ENCODE assay signal across 22 mouse cellular contexts in genomic region chr15:8718496-8718895, GRCm38 (mm10).
"Had no signal": no experiment of that assay in that cellular context is flagged by ENCODE, and none has a peak within 500 bp of the region (broad histone marks: within the 10 kb centered on the region; RNA-seq: fewer than 3 reads in every experiment).

No protein-coding gene starts in this region.

- H3K27ac ChIP-seq: kidney, embryonic 15.5 days; limb, embryonic 10.5 days; limb, embryonic 13.5 days; liver, embryonic 12.5 days; liver, embryonic 15.5 days; neural tube, embryonic 12.5 days; neural tube, embryonic 15.5 days; stomach, postnatal 0 days had no signal

- DNase-seq: kidney, adult 8-10 months; kidney, postnatal 10 days; kidney, postnatal 36 days; liver; lung, embryonic 14.5 days; lung, postnatal 10 days; lung, postnatal 4 days; midbrain, embryonic 14.5 days; right cerebral cortex, adult 18-20 months; right cerebral cortex, postnatal 14 days; right cerebral cortex, postnatal 4 days; thymus, adult 2 months; thymus, postnatal 14 days; thymus, postnatal 4 days had no signal

- H3K4me3 ChIP-seq: kidney, embryonic 15.5 days; limb, embryonic 10.5 days; limb, embryonic 13.5 days; liver, embryonic 12.5 days; liver, embryonic 15.5 days; neural tube, embryonic 12.5 days; neural tube, embryonic 15.5 days had no signal
